Comparison of ENCODE assay signal across 8 mouse cellular contexts in genomic region chr5:118381294-118381675, GRCm38 (mm10).
A peak's percentile ranks its signal among the peaks of the same experiment; 100 is the strongest.
DNase-seq lines count a peak whose midpoint lies in the region; ATAC-seq lines count a peak whose summit lies in the region.

No protein-coding gene starts in this region.

- no peaks in the 10 kb centered on the region for H3K36me3 ChIP-seq in hindbrain, embryonic 13.5 days

- H3K9me3 ChIP-seq in hindbrain, embryonic 13.5 days, result no peaks in the 10 kb centered on the region

- H3K9ac ChIP-seq in hindbrain, embryonic 13.5 days, result peak overlapping the region; percentile 63

- H3K4me3 ChIP-seq in hindbrain, embryonic 13.5 days, result peak overlapping the region; percentile 39

- peak overlapping the region; percentile 90 for H3K27ac ChIP-seq in hindbrain, embryonic 13.5 days

- intact Hi-C loops in left cerebral cortex, postnatal 36 days (cut with DNase I), result no loop called here

- H3K4me2 ChIP-seq in hindbrain, embryonic 13.5 days, result peak overlapping the region; percentile 62

- peak; percentile 54 for DNase-seq in T-cell, adult 2 months (ENCODE audit: low spot score)
- peak; percentile 56 to 69 for DNase-seq in cerebellum, postnatal 14 days
- DNase-seq in frontal cortex, postnatal 25 days (ENCODE audit: low spot score in 2 of 2), result peak; percentile 31 to 36
- peak; percentile 48 to 56 for DNase-seq in left cerebral cortex, postnatal 36 days (ENCODE audit: low spot score in 2 of 2)
- peak; percentile 50 for DNase-seq in right cerebral cortex, postnatal 14 days
- no peak for DNase-seq in MN1 (ENCODE audit: low spot score)

- 2% methylated on average over 12 of the region's 12 CpGs for WGBS in hindbrain, embryonic 13.5 days

- peaks cover 14% of the 10 kb centered on the region for H3K27me3 ChIP-seq in hindbrain, embryonic 13.5 days

- peak; percentile 62 for ATAC-seq in hindbrain, embryonic 13.5 days (ENCODE audit: low FRiP score)
- ATAC-seq in megakaryocyte-erythroid progenitor cell, adult 5-6 weeks (replicated peaks; ENCODE audit: low FRiP score, low TSS enrichment, poor library complexity, severe bottlenecking), result peak; percentile 76

- peaks cover 40% of the 10 kb centered on the region for H3K4me1 ChIP-seq in hindbrain, embryonic 13.5 days (replicated peaks)
